Mouse (Mus musculus): Measurements from ENCODE around the gene Lcn12. TPM values are rescaled to one million over a fixed set of nuclear protein-coding genes. Genes with fewer than 3 reads are reported as not detected.

Lcn12 gene
- total and polyA plus RNA-seq, 3 experiments = not detected

- H3K4me3 ChIP-seq = no peak overlapping the region
- 41% methylated on average over 1 of the region's 1 CpGs for WGBS
- H3K27me3 ChIP-seq (ENCODE audit: control insufficient read depth, insufficient read depth, low read length) = no peaks in the 10 kb centered on the region
- no peaks in the 10 kb centered on the region for H3K4me1 ChIP-seq (ENCODE audit: control insufficient read depth, insufficient read depth, low read length)
- no peaks in the 10 kb centered on the region for H3K79me2 ChIP-seq (replicated peaks; ENCODE audit: control insufficient read depth, insufficient read depth, low read length)
- H3K27ac ChIP-seq = no peak overlapping the region
- H3K9ac ChIP-seq (ENCODE audit: low read depth, low read length) = no peak overlapping the region
- intact Hi-C loops (cut with DNase I) = no loop called here
- no peaks in the 10 kb centered on the region for H3K36me3 ChIP-seq (ENCODE audit: control insufficient read depth, insufficient read depth, low read length)
- no peak for TF ChIP-seq CTCF (IDR thresholded peaks at IDR 0.05)
- TF ChIP-seq EP300 (IDR thresholded peaks at IDR 0.05; ENCODE audit: insufficient read depth, low read depth, low read length) = no peak
- no peak for TF ChIP-seq POLR2A (IDR thresholded peaks at IDR 0.05; ENCODE audit: insufficient read depth, low read depth, low read length)
- no peak for DNase-seq
These were observed 40.8 kb downstream of the Lcn12 start for GRCm38 (mm10) chr2:25452951-25453350.

- intact Hi-C loops (cut with DNase I) = no loop called here
- WGBS = 63% methylated on average over 8 of the region's 8 CpGs
- Histone ChIP-seq H3K9ac (ENCODE audit: low read depth, low read length) (no peak overlapping the region), H3K4me3 (no peak overlapping the region), H3K4me1 (ENCODE audit: control insufficient read depth, insufficient read depth, low read length) (no peaks in the 10 kb centered on the region), H3K27me3 (ENCODE audit: control insufficient read depth, insufficient read depth, low read length) (no peaks in the 10 kb centered on the region), H3K36me3 (ENCODE audit: control insufficient read depth, insufficient read depth, low read length) (no peaks in the 10 kb centered on the region), H3K27ac (no peak overlapping the region), H3K79me2 (replicated peaks; ENCODE audit: control insufficient read depth, insufficient read depth, low read length) (no peaks in the 10 kb centered on the region)
- TF ChIP-seq CTCF (IDR thresholded peaks at IDR 0.05) = no peak
- TF ChIP-seq EP300 (IDR thresholded peaks at IDR 0.05; ENCODE audit: insufficient read depth, low read depth, low read length) = no peak
- TF ChIP-seq POLR2A (IDR thresholded peaks at IDR 0.05; ENCODE audit: insufficient read depth, low read depth, low read length) = no peak
- DNase-seq = no peak
These were observed 42.7 kb downstream of the Lcn12 start for GRCm38 (mm10) chr2:25450853-25451647.

GRCm38 (mm10) chr2:25442682-25443081 lies 51.0 kb downstream of the Lcn12 start:
- intact Hi-C loops (cut with DNase I) = no loop called here
- no peak overlapping the region for H3K27ac ChIP-seq
- no peak for DNase-seq
- no peaks in the 10 kb centered on the region for H3K27me3 ChIP-seq (ENCODE audit: control insufficient read depth, insufficient read depth, low read length)
- 89% methylated on average over 14 of the region's 14 CpGs for WGBS
- H3K79me2 ChIP-seq (replicated peaks; ENCODE audit: control insufficient read depth, insufficient read depth, low read length) = no peaks in the 10 kb centered on the region
- H3K36me3 ChIP-seq (ENCODE audit: control insufficient read depth, insufficient read depth, low read length) = no peaks in the 10 kb centered on the region
- H3K9ac ChIP-seq (ENCODE audit: low read depth, low read length) = no peak overlapping the region
- no peaks in the 10 kb centered on the region for H3K4me1 ChIP-seq (ENCODE audit: control insufficient read depth, insufficient read depth, low read length)
- TF ChIP-seq EP300 (IDR thresholded peaks at IDR 0.05; ENCODE audit: insufficient read depth, low read depth, low read length) = no peak
- TF ChIP-seq CTCF (IDR thresholded peaks at IDR 0.05) = no peak
- no peak for TF ChIP-seq POLR2A (IDR thresholded peaks at IDR 0.05; ENCODE audit: insufficient read depth, low read depth, low read length)
- H3K4me3 ChIP-seq = no peak overlapping the region

- Histone ChIP-seq H3K36me3 (ENCODE audit: control insufficient read depth, insufficient read depth, low read length) (no peaks in the 10 kb centered on the region), H3K4me3 (no peak overlapping the region), H3K9ac (ENCODE audit: low read depth, low read length) (no peak overlapping the region), H3K27me3 (ENCODE audit: control insufficient read depth, insufficient read depth, low read length) (no peaks in the 10 kb centered on the region), H3K79me2 (replicated peaks; ENCODE audit: control insufficient read depth, insufficient read depth, low read length) (no peaks in the 10 kb centered on the region), H3K27ac (no peak overlapping the region), H3K4me1 (ENCODE audit: control insufficient read depth, insufficient read depth, low read length) (no peaks in the 10 kb centered on the region)
- WGBS = 81% methylated on average over 20 of the region's 20 CpGs
- TF ChIP-seq CTCF (IDR thresholded peaks at IDR 0.05) = no peak
- no peak for TF ChIP-seq EP300 (IDR thresholded peaks at IDR 0.05; ENCODE audit: insufficient read depth, low read depth, low read length)
- TF ChIP-seq POLR2A (IDR thresholded peaks at IDR 0.05; ENCODE audit: insufficient read depth, low read depth, low read length) = no peak
- DNase-seq = no peak
- intact Hi-C loops (cut with DNase I) = no loop called here
These were observed 52.6 kb downstream of the Lcn12 start for GRCm38 (mm10) chr2:25441067-25441466.

Small RNA genes within 50 kb of the gene (microRNA-seq; reads per million reads assigned to microRNA genes)
- 0 to 0.77 reads per million in 2 experiments for gene Mir3087

Other genes starting within 250 kb of the Lcn12 start
Only the 30 nearest of the 37 such genes appear.
- not detected for gene Tmem210, start 205.8 kb downstream of the Lcn12 start, total RNA-seq (2021)
- gene Tmem210, start 205.8 kb downstream of the Lcn12 start, polyA plus RNA-seq (2012; rRNA removed) = 0.27 and 0.44 TPM in 2 replicates
- not detected for gene Lrrc26, start 204.0 kb downstream of the Lcn12 start, total RNA-seq (2021)
- gene Lrrc26, start 204.0 kb downstream of the Lcn12 start, polyA plus RNA-seq (2012; rRNA removed) = 2.9 TPM in 1 of 2 replicates, not detected in the other
- gene Grin1, start 174.7 kb downstream of the Lcn12 start, total RNA-seq (2021) = not detected
- gene Grin1, start 174.7 kb downstream of the Lcn12 start, polyA plus RNA-seq (2012; rRNA removed) = 0.18 and 0.41 TPM in 2 replicates
- gene Man1b1, start 161.6 kb downstream of the Lcn12 start, total RNA-seq (2021) = 10 to 100 TPM; 21.6 to 22.5 TPM
- gene Man1b1, start 161.6 kb downstream of the Lcn12 start, polyA plus RNA-seq (2012; rRNA removed) = 8.2 and 9.9 TPM in 2 replicates
- gene Dpp7, start 137.6 kb downstream of the Lcn12 start, total RNA-seq (2021) = 1 to 10 TPM; 4.8 to 5.4 TPM
- gene Dpp7, start 137.6 kb downstream of the Lcn12 start, polyA plus RNA-seq (2012; rRNA removed) = 11.4 and 11.8 TPM in 2 replicates
- gene Uap1l1, start 128.2 kb downstream of the Lcn12 start, total RNA-seq (2021) = 1 to 10 TPM; 7.2 to 7.9 TPM
- gene Uap1l1, start 128.2 kb downstream of the Lcn12 start, polyA plus RNA-seq (2012; rRNA removed) = 7.6 and 8.3 TPM in 2 replicates
- gene Sapcd2, start 121.6 kb downstream of the Lcn12 start, total RNA-seq (2021) = not detected
- 0.20 and 0.26 TPM in 2 replicates for gene Sapcd2, start 121.6 kb downstream of the Lcn12 start, polyA plus RNA-seq (2012; rRNA removed)
- gene Entpd2, start 98.0 kb downstream of the Lcn12 start, total RNA-seq (2021) = 10 to 100 TPM; 11.1 to 13.5 TPM
- 36.3 and 37.1 TPM in 2 replicates for gene Entpd2, start 98.0 kb downstream of the Lcn12 start, polyA plus RNA-seq (2012; rRNA removed)
- 10 to 100 TPM; 21.3 to 30.4 TPM for gene Npdc1, start 94.6 kb downstream of the Lcn12 start, total RNA-seq (2021)
- 47.8 and 52.2 TPM in 2 replicates for gene Npdc1, start 94.6 kb downstream of the Lcn12 start, polyA plus RNA-seq (2012; rRNA removed)
- gene Fut7, start 70.6 kb downstream of the Lcn12 start, total RNA-seq (2021) = under 1 TPM in 1 of 2 experiments, not detected in 1; 0.11 TPM
- gene Fut7, start 70.6 kb downstream of the Lcn12 start, polyA plus RNA-seq (2012; rRNA removed) = 0.43 TPM in 1 of 2 replicates, not detected in the other
- 10 to 100 TPM; 36.1 to 41.1 TPM for gene Abca2, start 65.2 kb downstream of the Lcn12 start, total RNA-seq (2021)
- gene Abca2, start 65.2 kb downstream of the Lcn12 start, polyA plus RNA-seq (2012; rRNA removed) = 43.4 and 44.2 TPM in 2 replicates
- gene Clic3, start 37.1 kb downstream of the Lcn12 start, total RNA-seq (2021) = 1 to 10 TPM; 1.4 to 1.8 TPM
- gene Clic3, start 37.1 kb downstream of the Lcn12 start, polyA plus RNA-seq (2012; rRNA removed) = 4.8 and 7.4 TPM in 2 replicates
- 10 to 100 TPM; 17.7 to 20.6 TPM for gene Paxx, start 32.8 kb downstream of the Lcn12 start, total RNA-seq (2021)
- 32.8 and 36.8 TPM in 2 replicates for gene Paxx, start 32.8 kb downstream of the Lcn12 start, polyA plus RNA-seq (2012; rRNA removed)
- 100 to 1,000 TPM; 472 to 774 TPM for gene Ptgds, start 23.9 kb downstream of the Lcn12 start, total RNA-seq (2021)
- gene Ptgds, start 23.9 kb downstream of the Lcn12 start, polyA plus RNA-seq (2012; rRNA removed) = 198 and 795 TPM in 2 replicates
- gene Fbxw5, start 6.8 kb upstream of the Lcn12 start, total RNA-seq (2021) = 10 to 100 TPM; 82.7 to 84.8 TPM
- 32.9 and 41.0 TPM in 2 replicates for gene Fbxw5, start 6.8 kb upstream of the Lcn12 start, polyA plus RNA-seq (2012; rRNA removed)
- 1 to 10 TPM; 1.3 to 1.6 TPM for gene C8g, start 7.8 kb upstream of the Lcn12 start, total RNA-seq (2021)
- 4.1 and 6.1 TPM in 2 replicates for gene C8g, start 7.8 kb upstream of the Lcn12 start, polyA plus RNA-seq (2012; rRNA removed)
- 10 to 100 TPM; 13.5 to 15.8 TPM for gene Traf2, start 53.0 kb upstream of the Lcn12 start, total RNA-seq (2021)
- 10.8 and 15.1 TPM in 2 replicates for gene Traf2, start 53.0 kb upstream of the Lcn12 start, polyA plus RNA-seq (2012; rRNA removed)
- gene Edf1, start 63.9 kb upstream of the Lcn12 start, total RNA-seq (2021) = 100 to 1,000 TPM; 211 to 222 TPM
- 81.9 and 110 TPM in 2 replicates for gene Edf1, start 63.9 kb upstream of the Lcn12 start, polyA plus RNA-seq (2012; rRNA removed)
- 1 to 10 TPM in 1 of 2 experiments, under 1 TPM in 1; 0.60 to 2.2 TPM for gene Mamdc4, start 80.9 kb upstream of the Lcn12 start, total RNA-seq (2021)
- gene Mamdc4, start 80.9 kb upstream of the Lcn12 start, polyA plus RNA-seq (2012; rRNA removed) = 1.6 and 8.5 TPM in 2 replicates
- gene Phpt1, start 81.3 kb upstream of the Lcn12 start, total RNA-seq (2021) = 10 to 100 TPM; 52.6 to 69.9 TPM
- 100 and 101 TPM in 2 replicates for gene Phpt1, start 81.3 kb upstream of the Lcn12 start, polyA plus RNA-seq (2012; rRNA removed)
- under 1 TPM; 0.05 to 0.36 TPM for gene Ajm1, start 87.8 kb upstream of the Lcn12 start, total RNA-seq (2021)
- 0.15 and 1.1 TPM in 2 replicates for gene Ajm1, start 87.8 kb upstream of the Lcn12 start, polyA plus RNA-seq (2012; rRNA removed)
- 10 to 100 TPM; 61.2 to 65.3 TPM for gene Rabl6, start 114.6 kb upstream of the Lcn12 start, total RNA-seq (2021)
- 48.8 and 56.0 TPM in 2 replicates for gene Rabl6, start 114.6 kb upstream of the Lcn12 start, polyA plus RNA-seq (2012; rRNA removed)
- gene Ccdc183, start 123.8 kb upstream of the Lcn12 start, total RNA-seq (2021) = not detected
- not detected in 2 replicates for gene Ccdc183, start 123.8 kb upstream of the Lcn12 start, polyA plus RNA-seq (2012; rRNA removed)
- gene Tmem141, start 128.1 kb upstream of the Lcn12 start, total RNA-seq (2021) = 10 to 100 TPM; 29.4 to 32.6 TPM
- gene Tmem141, start 128.1 kb upstream of the Lcn12 start, polyA plus RNA-seq (2012; rRNA removed) = 49.2 and 73.7 TPM in 2 replicates
- gene Fcna, start 134.1 kb upstream of the Lcn12 start, total RNA-seq (2021) = 1 to 10 TPM; 4.8 to 6.8 TPM
- 3.4 and 4.0 TPM in 2 replicates for gene Fcna, start 134.1 kb upstream of the Lcn12 start, polyA plus RNA-seq (2012; rRNA removed)
- gene Lcn8, start 159.2 kb upstream of the Lcn12 start, total RNA-seq (2021) = 1 to 10 TPM in 1 of 2 experiments, under 1 TPM in 1; 0.98 to 1.2 TPM
- gene Lcn8, start 159.2 kb upstream of the Lcn12 start, polyA plus RNA-seq (2012; rRNA removed) = 0.20 TPM in 1 of 2 replicates, not detected in the other
- gene Lcn5, start 164.0 kb upstream of the Lcn12 start, total RNA-seq (2021) = not detected
- gene Lcn5, start 164.0 kb upstream of the Lcn12 start, polyA plus RNA-seq (2012; rRNA removed) = not detected in 2 replicates
- gene Lcn6, start 182.9 kb upstream of the Lcn12 start, total RNA-seq (2021) = not detected
- gene Lcn6, start 182.9 kb upstream of the Lcn12 start, polyA plus RNA-seq (2012; rRNA removed) = not detected in 2 replicates
- gene Lcn10, start 188.8 kb upstream of the Lcn12 start, total RNA-seq (2021) = not detected
- gene Lcn10, start 188.8 kb upstream of the Lcn12 start, polyA plus RNA-seq (2012; rRNA removed) = not detected in 2 replicates
- not detected for gene Obp2a, start 206.1 kb upstream of the Lcn12 start, total RNA-seq (2021)
- not detected in 2 replicates for gene Obp2a, start 206.1 kb upstream of the Lcn12 start, polyA plus RNA-seq (2012; rRNA removed)